Mouse (Mus musculus) cortical plate, adult 2 months (tissue): Measurements from ENCODE around the gene Slc22a1.

Experiments
- CTCF ChIP-seq: fragments of 200-500 bp; IDR thresholded peaks from 2 replicates; pipeline ENCODE4 v1.5.1; 2011; ENCODE audit warnings: mild to moderate bottlenecking, control low read depth, low read length; ENCODE audit not compliant: insufficient read depth; ENCODE audit errors: extremely low read depth
- POLR2A ChIP-seq: fragments of 200-500 bp; IDR thresholded peaks from 2 replicates; pipeline ENCODE4 v1.6.1; 2011; ENCODE audit warnings: mild to moderate bottlenecking, low read length, control low read depth; ENCODE audit not compliant: insufficient read depth; ENCODE audit errors: extremely low read depth

GRCm38 (mm10) chr17:12659233-12659632, 16.4 kb downstream of the Slc22a1 start:
- TF ChIP-seq CTCF (no peak), POLR2A (no peak)
